Mouse (Mus musculus) testis, adult 2 months (tissue): Measurements from ENCODE around the gene Gm10300.

Experiments used
- CTCF ChIP-seq: fragments of 200-500 bp; IDR thresholded peaks from 2 replicates; pipeline ENCODE4 v1.5.1; 2012; ENCODE audit warnings: low read depth, mild to moderate bottlenecking, inconsistent platforms, low read length, moderate library complexity; ENCODE audit not compliant: control insufficient read depth, insufficient read depth, insufficient replicate concordance
- POLR2A ChIP-seq: fragments of 200-500 bp; IDR thresholded peaks from 2 replicates; pipeline ENCODE4 v1.6.1; 2012; ENCODE audit warnings: low read depth, mild to moderate bottlenecking, inconsistent platforms, low read length, moderate library complexity; ENCODE audit not compliant: control insufficient read depth

DNA sequence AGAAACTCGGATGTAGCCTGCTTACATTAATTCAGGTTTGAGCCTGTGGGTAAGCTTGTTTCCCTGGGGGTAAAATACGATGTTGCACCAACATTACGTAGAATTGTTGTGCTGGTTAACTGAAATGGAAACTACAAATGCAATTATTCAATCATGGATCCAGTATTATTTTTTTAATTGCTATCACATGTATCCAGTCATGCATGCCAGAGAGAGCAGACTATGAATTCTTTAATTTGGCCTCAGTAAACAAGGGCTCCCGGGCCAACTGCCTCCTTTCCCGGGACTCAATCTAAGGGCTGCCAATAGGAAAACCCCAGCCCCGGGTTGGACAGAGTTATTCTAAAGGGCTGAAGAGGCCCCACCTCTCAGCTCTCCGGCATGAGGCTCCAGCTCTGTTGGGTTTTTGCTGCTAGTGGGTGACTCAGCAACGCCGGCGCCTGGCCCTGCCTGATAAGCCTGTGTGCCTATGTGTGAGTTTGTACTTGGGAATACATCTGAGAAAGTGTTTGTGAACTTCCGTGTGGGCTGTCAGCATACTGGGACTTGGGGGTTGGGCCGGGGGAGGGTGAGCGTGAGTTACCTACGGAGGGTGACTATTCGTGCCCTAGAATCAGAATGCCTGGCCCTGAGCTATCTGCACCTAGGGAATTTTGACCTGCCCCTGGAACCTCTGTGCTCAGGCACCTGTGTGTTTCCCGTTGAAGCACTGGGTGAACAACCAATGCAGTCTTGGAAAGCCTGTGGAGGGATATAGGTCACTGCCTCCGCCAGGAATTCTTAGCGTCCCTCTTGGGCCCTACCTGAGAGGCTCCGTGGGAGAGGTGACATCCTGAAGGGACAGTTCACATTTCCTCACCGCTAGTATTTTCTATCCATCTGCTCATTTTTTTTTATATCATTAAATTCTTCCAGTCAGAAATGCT lies 2.2 kb downstream of the Gm10300 start:
- TF ChIP-seq CTCF, result no peak
- TF ChIP-seq POLR2A, result no peak
